Mouse (Mus musculus) E14TG2a.4 (cell line): ENCODE measurements around the gene Ndufs1.

Experiments
- CTCF ChIP-seq: conservative IDR thresholded peaks from 2 replicates; pipeline ENCODE4 v1.5.1; 2014; ENCODE audit warnings: low read length
- POU5F1 ChIP-seq: IDR thresholded peaks from 2 replicates; pipeline ENCODE4 v1.6.1; 2014; ENCODE audit warnings: low read length, borderline replicate concordance

DNA sequence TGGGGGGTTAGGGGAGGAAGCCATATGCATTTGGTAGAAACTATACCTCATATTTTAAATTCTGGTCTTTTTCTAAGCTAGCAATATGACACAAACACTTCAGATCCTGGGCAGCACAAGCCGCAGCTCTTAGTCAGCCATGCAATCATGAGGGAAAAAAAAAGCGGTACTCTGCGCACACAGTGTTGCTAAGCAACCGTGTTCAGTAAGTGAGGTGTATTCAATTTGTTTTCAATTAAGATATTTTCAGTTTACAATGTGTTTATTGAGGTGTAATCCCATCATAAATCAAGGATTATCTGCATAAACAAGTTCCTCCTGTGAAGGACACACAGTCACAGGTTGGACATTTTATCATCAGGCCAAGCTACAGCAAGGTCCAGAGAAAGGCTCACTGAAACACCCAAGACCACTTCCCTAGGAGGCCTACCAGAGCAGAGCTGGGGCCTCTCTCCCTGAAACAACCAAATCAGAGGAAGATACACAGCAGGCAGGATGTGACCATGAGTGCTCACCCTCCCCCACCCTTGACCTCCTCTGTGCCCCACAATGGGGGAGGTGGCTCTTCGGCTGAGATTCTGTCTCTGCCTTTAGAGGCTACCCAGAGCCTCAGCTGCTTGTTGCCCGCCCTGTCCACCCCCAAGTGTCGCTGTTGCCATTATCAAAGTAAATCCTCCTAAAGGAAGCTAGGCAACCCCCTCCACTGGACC is 27.5 kb upstream of the Ndufs1 start:
- TF ChIP-seq CTCF (no peak), POU5F1 (no peak)
